Mouse (Mus musculus): Measurements from ENCODE around the gene Tagap. TPM values are rescaled to one million over a fixed set of nuclear protein-coding genes. Genes with fewer than 3 reads are reported as not detected.

Gene Tagap
- polyA plus RNA-seq, 1 experiment from 2014 or later: 0.62 TPM

GRCm38 (mm10) chr17:7896047-7896635 is 29.7 kb upstream of the Tagap start:
- Histone ChIP-seq H3K9me3 (no peaks in the 10 kb centered on the region), H3K36me3 (no peaks in the 10 kb centered on the region), H3K27ac (no peak overlapping the region), H3K4me1 (replicated peaks) (no peaks in the 10 kb centered on the region), H3K4me3 (replicated peaks) (no peak overlapping the region), H3K27me3 (no peaks in the 10 kb centered on the region), H3K4me2 (replicated peaks) (no peak overlapping the region), H3K9ac (replicated peaks) (no peak overlapping the region)
- ATAC-seq: no peak
- 71% methylated on average over 10 of the region's 10 CpGs for WGBS

- Histone ChIP-seq H3K27ac (no peak overlapping the region), H3K9me3 (no peaks in the 10 kb centered on the region), H3K27me3 (no peaks in the 10 kb centered on the region), H3K4me1 (replicated peaks) (no peaks in the 10 kb centered on the region), H3K36me3 (no peaks in the 10 kb centered on the region), H3K9ac (replicated peaks) (no peak overlapping the region), H3K4me3 (replicated peaks) (no peak overlapping the region), H3K4me2 (replicated peaks) (no peak overlapping the region)
- 90% methylated on average over 11 of the region's 11 CpGs for WGBS
- no peak for ATAC-seq
Measured at GRCm38 (mm10) chr17:7897120-7897519, 28.7 kb upstream of the Tagap start.

GRCm38 (mm10) chr17:7897756-7898155 is 28.0 kb upstream of the Tagap start:
- H3K9me3 ChIP-seq: no peaks in the 10 kb centered on the region
- 91% methylated on average over 4 of the region's 4 CpGs for WGBS
- H3K4me1 ChIP-seq (replicated peaks): no peaks in the 10 kb centered on the region
- no peak overlapping the region for H3K4me3 ChIP-seq (replicated peaks)
- H3K36me3 ChIP-seq: no peaks in the 10 kb centered on the region
- no peak overlapping the region for H3K4me2 ChIP-seq (replicated peaks)
- H3K27ac ChIP-seq: no peak overlapping the region
- ATAC-seq: no peak
- no peak overlapping the region for H3K9ac ChIP-seq (replicated peaks)
- H3K27me3 ChIP-seq: no peaks in the 10 kb centered on the region

GRCm38 (mm10) chr17:7899233-7899632 is 26.6 kb upstream of the Tagap start:
- no peaks in the 10 kb centered on the region for H3K27me3 ChIP-seq
- no peak overlapping the region for H3K4me3 ChIP-seq (replicated peaks)
- no peak overlapping the region for H3K4me2 ChIP-seq (replicated peaks)
- no peaks in the 10 kb centered on the region for H3K36me3 ChIP-seq
- no peak overlapping the region for H3K27ac ChIP-seq
- H3K9ac ChIP-seq (replicated peaks): no peak overlapping the region
- no peaks in the 10 kb centered on the region for H3K4me1 ChIP-seq (replicated peaks)
- WGBS: 87% methylated on average over 6 of the region's 6 CpGs
- no peaks in the 10 kb centered on the region for H3K9me3 ChIP-seq
- ATAC-seq: no peak

DNA sequence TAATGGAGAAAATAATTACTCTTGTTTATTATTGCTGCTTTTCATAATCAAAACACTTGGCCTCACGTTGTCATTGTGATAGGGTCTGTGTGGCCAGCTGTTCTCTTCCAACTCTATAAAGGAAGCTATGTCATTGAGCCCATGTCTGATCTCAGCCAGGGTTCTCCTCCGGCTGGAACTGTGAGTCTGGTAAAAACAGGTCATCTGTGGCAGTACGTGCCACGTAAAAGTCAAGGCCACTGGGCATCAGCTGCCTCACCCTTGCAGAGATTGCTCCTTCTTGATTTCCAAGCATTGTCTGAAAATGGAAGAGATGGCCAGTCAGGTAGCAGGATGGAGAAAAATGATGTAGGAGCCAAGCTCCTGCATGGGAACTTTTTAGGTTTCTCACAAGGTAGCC is 25.8 kb upstream of the Tagap start:
- H3K36me3 ChIP-seq: no peaks in the 10 kb centered on the region
- no peaks in the 10 kb centered on the region for H3K9me3 ChIP-seq
- no peaks in the 10 kb centered on the region for H3K27me3 ChIP-seq
- WGBS: 86% methylated on average over 4 of the region's 4 CpGs
- H3K27ac ChIP-seq: no peak overlapping the region
- H3K4me1 ChIP-seq (replicated peaks): no peaks in the 10 kb centered on the region
- no peak for ATAC-seq
- H3K4me2 ChIP-seq (replicated peaks): no peak overlapping the region
- H3K9ac ChIP-seq (replicated peaks): no peak overlapping the region
- no peak overlapping the region for H3K4me3 ChIP-seq (replicated peaks)

- Histone ChIP-seq H3K9me3 (no peaks in the 10 kb centered on the region), H3K27me3 (no peaks in the 10 kb centered on the region), H3K4me1 (replicated peaks) (no peaks in the 10 kb centered on the region), H3K4me2 (replicated peaks) (no peak overlapping the region), H3K4me3 (replicated peaks) (no peak overlapping the region), H3K27ac (no peak overlapping the region), H3K36me3 (no peaks in the 10 kb centered on the region), H3K9ac (replicated peaks) (no peak overlapping the region)
- 85% methylated on average over 2 of the region's 2 CpGs for WGBS
- ATAC-seq: no peak
Measured at GRCm38 (mm10) chr17:7901536-7901935, 24.3 kb upstream of the Tagap start.

GRCm38 (mm10) chr17:7902362-7902761 is 23.4 kb upstream of the Tagap start:
- Histone ChIP-seq H3K9ac (replicated peaks) (no peak overlapping the region), H3K9me3 (no peaks in the 10 kb centered on the region), H3K4me2 (replicated peaks) (no peak overlapping the region), H3K27ac (no peak overlapping the region), H3K4me3 (replicated peaks) (no peak overlapping the region), H3K4me1 (replicated peaks) (no peaks in the 10 kb centered on the region), H3K27me3 (no peaks in the 10 kb centered on the region), H3K36me3 (no peaks in the 10 kb centered on the region)
- no peak for ATAC-seq
- 70% methylated on average over 3 of the region's 3 CpGs for WGBS

- no peak overlapping the region for H3K27ac ChIP-seq
- H3K36me3 ChIP-seq: no peaks in the 10 kb centered on the region
- H3K9ac ChIP-seq (replicated peaks): no peak overlapping the region
- no peak for ATAC-seq
- no peaks in the 10 kb centered on the region for H3K27me3 ChIP-seq
- 35% methylated on average over 2 of the region's 2 CpGs for WGBS
- H3K4me1 ChIP-seq (replicated peaks): no peaks in the 10 kb centered on the region
- H3K9me3 ChIP-seq: no peaks in the 10 kb centered on the region
- no peak overlapping the region for H3K4me3 ChIP-seq (replicated peaks)
- no peak overlapping the region for H3K4me2 ChIP-seq (replicated peaks)
Measured at GRCm38 (mm10) chr17:7904992-7905391, 20.8 kb upstream of the Tagap start.

DNA sequence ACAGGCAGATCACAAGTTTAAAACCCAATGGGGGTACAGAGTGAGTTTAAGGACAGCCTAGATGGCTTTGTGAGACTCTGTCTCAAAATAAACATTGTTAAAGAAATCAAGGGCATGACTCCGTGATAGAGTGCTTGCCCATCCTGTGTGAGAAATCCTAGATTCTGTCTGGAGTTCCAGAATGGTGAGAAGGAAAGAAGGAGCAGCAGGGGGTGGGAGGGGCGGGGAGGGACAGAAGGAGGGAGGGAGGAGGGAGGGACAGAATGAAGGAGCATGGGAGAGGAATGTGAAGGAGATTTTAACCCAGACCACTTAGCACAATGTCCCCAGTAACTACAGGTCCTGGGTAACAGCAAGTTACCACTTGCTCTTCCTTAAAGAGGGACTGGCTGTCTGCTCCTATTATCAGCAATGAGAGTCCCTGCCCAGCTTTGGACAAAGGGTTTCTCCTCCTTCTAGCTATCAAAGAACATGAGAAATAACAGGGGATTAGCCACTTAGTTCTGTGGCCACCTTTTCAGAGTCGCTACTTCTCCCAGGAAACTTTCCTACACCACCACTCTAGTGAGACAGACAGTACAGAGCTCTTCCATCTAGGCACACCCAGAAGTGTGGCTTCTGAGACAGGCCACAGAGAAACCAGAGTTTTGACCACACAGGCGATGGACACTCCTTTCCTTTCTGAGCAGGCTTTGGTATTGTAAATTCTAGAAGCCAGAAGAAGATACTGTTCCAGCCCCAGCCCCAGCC is 19.7 kb upstream of the Tagap start:
- Histone ChIP-seq H3K4me1 (replicated peaks) (no peaks in the 10 kb centered on the region), H3K27ac (no peak overlapping the region), H3K36me3 (no peaks in the 10 kb centered on the region), H3K9ac (replicated peaks) (no peak overlapping the region), H3K4me3 (replicated peaks) (no peak overlapping the region), H3K27me3 (no peaks in the 10 kb centered on the region), H3K4me2 (replicated peaks) (no peak overlapping the region), H3K9me3 (0 out of 2 replicates have a peak, but pooled peaks cover 2% of the 10 kb centered on the region)
- no peak for ATAC-seq
- 44% methylated on average over 4 of the region's 4 CpGs for WGBS

- Histone ChIP-seq H3K4me1 (replicated peaks) (no peaks in the 10 kb centered on the region), H3K36me3 (no peaks in the 10 kb centered on the region), H3K27ac (no peak overlapping the region), H3K9ac (replicated peaks) (no peak overlapping the region), H3K4me3 (replicated peaks) (no peak overlapping the region), H3K4me2 (replicated peaks) (no peak overlapping the region), H3K27me3 (no peaks in the 10 kb centered on the region), H3K9me3 (0 out of 2 replicates have a peak, but pooled peaks cover 3% of the 10 kb centered on the region)
- 91% methylated on average over 2 of the region's 2 CpGs for WGBS
- no peak for ATAC-seq
Measured at GRCm38 (mm10) chr17:7914596-7915227, 11.1 kb upstream of the Tagap start.

DNA sequence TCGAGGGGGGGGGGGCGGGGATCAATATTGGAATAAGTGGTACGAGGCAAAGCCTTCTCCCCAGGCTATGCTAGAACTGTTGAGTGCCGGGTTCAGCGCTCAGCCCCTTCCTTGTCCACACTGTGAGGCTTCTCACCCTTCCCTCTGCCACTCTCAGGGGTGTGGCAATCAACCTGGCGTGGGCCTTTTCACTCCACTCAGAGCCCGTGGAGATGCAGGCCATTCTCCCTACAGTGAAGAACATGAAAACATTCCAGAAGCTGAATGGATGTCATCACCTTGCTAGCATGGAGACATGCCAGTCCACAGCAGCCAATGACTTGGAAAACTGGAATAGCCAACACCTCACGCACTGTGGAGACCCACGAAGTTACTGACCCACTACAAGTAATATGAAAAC is 10.0 kb upstream of the Tagap start:
- no peaks in the 10 kb centered on the region for H3K36me3 ChIP-seq
- H3K9ac ChIP-seq (replicated peaks): no peak overlapping the region
- H3K9me3 ChIP-seq: 0 out of 2 replicates have a peak, but pooled peaks cover 3% of the 10 kb centered on the region
- H3K4me1 ChIP-seq (replicated peaks): no peaks in the 10 kb centered on the region
- no peak for ATAC-seq
- H3K4me2 ChIP-seq (replicated peaks): no peak overlapping the region
- WGBS: 82% methylated on average over 9 of the region's 9 CpGs
- H3K4me3 ChIP-seq (replicated peaks): no peak overlapping the region
- no peak overlapping the region for H3K27ac ChIP-seq
- no peaks in the 10 kb centered on the region for H3K27me3 ChIP-seq

- Histone ChIP-seq H3K9ac (replicated peaks) (no peak overlapping the region), H3K4me2 (replicated peaks) (no peak overlapping the region), H3K27ac (no peak overlapping the region), H3K4me1 (replicated peaks) (no peaks in the 10 kb centered on the region), H3K4me3 (replicated peaks) (no peak overlapping the region), H3K36me3 (no peaks in the 10 kb centered on the region), H3K9me3 (no peaks in the 10 kb centered on the region), H3K27me3 (no peaks in the 10 kb centered on the region)
- ATAC-seq: no peak
- WGBS: 85% methylated on average over 12 of the region's 12 CpGs
Measured at GRCm38 (mm10) chr17:7916782-7917574, 8.8 kb upstream of the Tagap start.

Data from midbrain, embryonic 13.5 days (tissue).